Mouse (Mus musculus): ENCODE results near the gene Pikfyve. TPM values are rescaled to one million over a fixed set of nuclear protein-coding genes. Genes with fewer than 3 reads are reported as not detected.
A peak's percentile ranks its signal among the peaks of the same experiment; 100 is the strongest.
"Not testable (repeated sequence)": the region's sequence is repeated elsewhere in the genome, so short reads cannot be mapped to it uniquely, and the experiment has no call there.

Gene Pikfyve
- polyA plus RNA-seq, 1 experiment from 2014 or later, result 15.5 TPM

- DNase-seq (ENCODE audit: low spot score) (no peak), ATAC-seq (replicated peaks; ENCODE audit: low FRiP score, low TSS enrichment, low read depth) (no peak)
- H3K4me3 ChIP-seq (ENCODE audit: low read depth, low read length), result no peak overlapping the region
- WGBS, result 88% methylated on average over 2 of the region's 2 CpGs
- no peaks in the 10 kb centered on the region for H3K4me1 ChIP-seq (replicated peaks; ENCODE audit: control insufficient read depth, insufficient read depth, low read length)
- H3K27me3 ChIP-seq (replicated peaks; ENCODE audit: control insufficient read depth, insufficient read depth, low read length), result no peaks in the 10 kb centered on the region
- no peak overlapping the region for H3K4me2 ChIP-seq (ENCODE audit: low read length)
- no peaks in the 10 kb centered on the region for H3K9me3 ChIP-seq (ENCODE audit: control insufficient read depth, low read length)
- H3K9ac ChIP-seq (ENCODE audit: low read length), result no peak overlapping the region
- H3K36me3 ChIP-seq (ENCODE audit: control insufficient read depth, insufficient read depth, low read length), result peaks cover 36% of the 10 kb centered on the region
- H3K27ac ChIP-seq (ENCODE audit: low read depth), result no peak overlapping the region
Measured at GRCm38 (mm10) chr1:65227681-65228080, 41.2 kb downstream of the Pikfyve start.

- H3K9ac ChIP-seq (ENCODE audit: low read length); ATAC-seq (replicated peaks; ENCODE audit: low FRiP score, low TSS enrichment, low read depth); H3K27ac ChIP-seq (ENCODE audit: low read depth); H3K4me1 ChIP-seq (replicated peaks; ENCODE audit: control insufficient read depth, insufficient read depth, low read length); H3K4me2 ChIP-seq (ENCODE audit: low read length); H3K27me3 ChIP-seq (replicated peaks; ENCODE audit: control insufficient read depth, insufficient read depth, low read length); H3K9me3 ChIP-seq (ENCODE audit: control insufficient read depth, low read length); DNase-seq (ENCODE audit: low spot score); H3K4me3 ChIP-seq (ENCODE audit: low read depth, low read length): not testable (repeated sequence)
- 93% methylated on average over 3 of the region's 3 CpGs for WGBS
- H3K36me3 ChIP-seq (ENCODE audit: control insufficient read depth, insufficient read depth, low read length), result peaks cover 25% of the 10 kb centered on the region
Measured at GRCm38 (mm10) chr1:65229768-65230167, 43.3 kb downstream of the Pikfyve start.

GRCm38 (mm10) chr1:65230566-65230965 lies 44.1 kb downstream of the Pikfyve start:
- no peak for ATAC-seq (replicated peaks; ENCODE audit: low FRiP score, low TSS enrichment, low read depth)
- WGBS, result 97% methylated on average over 1 of the region's 1 CpGs

GRCm38 (mm10) chr1:65237712-65238111 lies 51.2 kb downstream of the Pikfyve start:
- peaks cover 24% of the 10 kb centered on the region for H3K36me3 ChIP-seq (ENCODE audit: control insufficient read depth, insufficient read depth, low read length)
- H3K4me1 ChIP-seq (replicated peaks; ENCODE audit: control insufficient read depth, insufficient read depth, low read length), result no peaks in the 10 kb centered on the region
- no peak overlapping the region for H3K4me3 ChIP-seq (ENCODE audit: low read depth, low read length)
- 72% methylated on average over 3 of the region's 3 CpGs for WGBS
- H3K9me3 ChIP-seq (ENCODE audit: control insufficient read depth, low read length), result no peaks in the 10 kb centered on the region
- DNase-seq (ENCODE audit: low spot score) (no peak), ATAC-seq (replicated peaks; ENCODE audit: low FRiP score, low TSS enrichment, low read depth) (no peak)
- no peak overlapping the region for H3K4me2 ChIP-seq (ENCODE audit: low read length)
- no peaks in the 10 kb centered on the region for H3K27me3 ChIP-seq (replicated peaks; ENCODE audit: control insufficient read depth, insufficient read depth, low read length)
- no peak overlapping the region for H3K9ac ChIP-seq (ENCODE audit: low read length)
- H3K27ac ChIP-seq (ENCODE audit: low read depth), result no peak overlapping the region

More at GRCm38 (mm10) chr1:65230566-65230965, 44.1 kb downstream of the Pikfyve start:
- no peak for DNase-seq (ENCODE audit: low spot score)
- no peaks in the 10 kb centered on the region for H3K27me3 ChIP-seq (replicated peaks; ENCODE audit: control insufficient read depth, insufficient read depth, low read length)
- peaks cover 30% of the 10 kb centered on the region for H3K36me3 ChIP-seq (ENCODE audit: control insufficient read depth, insufficient read depth, low read length)
- no peak overlapping the region for H3K4me3 ChIP-seq (ENCODE audit: low read depth, low read length)
- no peaks in the 10 kb centered on the region for H3K9me3 ChIP-seq (ENCODE audit: control insufficient read depth, low read length)
- H3K9ac ChIP-seq (ENCODE audit: low read length), result no peak overlapping the region
- no peak overlapping the region for H3K4me2 ChIP-seq (ENCODE audit: low read length)
- H3K4me1 ChIP-seq (replicated peaks; ENCODE audit: control insufficient read depth, insufficient read depth, low read length), result no peaks in the 10 kb centered on the region
- no peak overlapping the region for H3K27ac ChIP-seq (ENCODE audit: low read depth)

- Histone ChIP-seq H3K4me3 (ENCODE audit: low read depth, low read length) (no peak overlapping the region), H3K36me3 (ENCODE audit: control insufficient read depth, insufficient read depth, low read length) (peaks cover 19% of the 10 kb centered on the region), H3K27me3 (replicated peaks; ENCODE audit: control insufficient read depth, insufficient read depth, low read length) (no peaks in the 10 kb centered on the region), H3K27ac (ENCODE audit: low read depth) (no peak overlapping the region), H3K4me1 (replicated peaks; ENCODE audit: control insufficient read depth, insufficient read depth, low read length) (no peaks in the 10 kb centered on the region), H3K9ac (ENCODE audit: low read length) (no peak overlapping the region), H3K9me3 (ENCODE audit: control insufficient read depth, low read length) (no peaks in the 10 kb centered on the region), H3K4me2 (ENCODE audit: low read length) (no peak overlapping the region)
- WGBS, result 85% methylated on average over 1 of the region's 1 CpGs
- ATAC-seq (replicated peaks; ENCODE audit: low FRiP score, low TSS enrichment, low read depth) (no peak), DNase-seq (ENCODE audit: low spot score) (no peak)
Measured at GRCm38 (mm10) chr1:65245637-65246036, 59.2 kb downstream of the Pikfyve start.

- H3K4me1 ChIP-seq (replicated peaks; ENCODE audit: control insufficient read depth, insufficient read depth, low read length), result no peaks in the 10 kb centered on the region
- H3K4me2 ChIP-seq (ENCODE audit: low read length), result no peak overlapping the region
- no peak overlapping the region for H3K27ac ChIP-seq (ENCODE audit: low read depth)
- H3K4me3 ChIP-seq (ENCODE audit: low read depth, low read length), result no peak overlapping the region
- no peaks in the 10 kb centered on the region for H3K27me3 ChIP-seq (replicated peaks; ENCODE audit: control insufficient read depth, insufficient read depth, low read length)
- H3K36me3 ChIP-seq (ENCODE audit: control insufficient read depth, insufficient read depth, low read length), result no peaks in the 10 kb centered on the region
- DNase-seq (ENCODE audit: low spot score), result no peak
- WGBS, result 65% methylated on average over 3 of the region's 3 CpGs
- no peak overlapping the region for H3K9ac ChIP-seq (ENCODE audit: low read length)
- no peaks in the 10 kb centered on the region for H3K9me3 ChIP-seq (ENCODE audit: control insufficient read depth, low read length)
- ATAC-seq (replicated peaks; ENCODE audit: low FRiP score, low TSS enrichment, low read depth), result no peak
Measured at GRCm38 (mm10) chr1:65280461-65280860, 94.0 kb downstream of the Pikfyve start.

GRCm38 (mm10) chr1:65281756-65282155 lies 95.3 kb downstream of the Pikfyve start, which contains the start of gene Pth2r:
Gene Pth2r, plus strand, starts transcription at chr1:65282056.
- Histone ChIP-seq H3K9me3 (ENCODE audit: control insufficient read depth, low read length) (no peaks in the 10 kb centered on the region), H3K4me1 (replicated peaks; ENCODE audit: control insufficient read depth, insufficient read depth, low read length) (no peaks in the 10 kb centered on the region), H3K9ac (ENCODE audit: low read length) (no peak within 1 kb of the TSS), H3K36me3 (ENCODE audit: control insufficient read depth, insufficient read depth, low read length) (no peaks in the 10 kb centered on the region), H3K27me3 (replicated peaks; ENCODE audit: control insufficient read depth, insufficient read depth, low read length) (no peaks in the 10 kb centered on the region), H3K4me2 (ENCODE audit: low read length) (no peak within 1 kb of the TSS), H3K27ac (ENCODE audit: low read depth) (no peak within 1 kb of the TSS), H3K4me3 (ENCODE audit: low read depth, low read length) (no peak within 1 kb of the TSS)
- ATAC-seq (replicated peaks; ENCODE audit: low FRiP score, low TSS enrichment, low read depth) (no peak), DNase-seq (ENCODE audit: low spot score) (no peak)
- WGBS, result 84% methylated on average over 6 of the region's 6 CpGs

- no peak for ATAC-seq (replicated peaks; ENCODE audit: low FRiP score, low TSS enrichment, low read depth)
- peak; percentile 63 for DNase-seq (ENCODE audit: low spot score)
- WGBS, result 8% methylated on average over 6 of the region's 6 CpGs
- no peak overlapping the region for H3K4me2 ChIP-seq (ENCODE audit: low read length)
- no peak overlapping the region for H3K9ac ChIP-seq (ENCODE audit: low read length)
- no peak overlapping the region for H3K4me3 ChIP-seq (ENCODE audit: low read depth, low read length)
- H3K27ac ChIP-seq (ENCODE audit: low read depth), result no peak overlapping the region
- H3K27me3 ChIP-seq (replicated peaks; ENCODE audit: control insufficient read depth, insufficient read depth, low read length), result no peaks in the 10 kb centered on the region
- no peaks in the 10 kb centered on the region for H3K4me1 ChIP-seq (replicated peaks; ENCODE audit: control insufficient read depth, insufficient read depth, low read length)
- H3K9me3 ChIP-seq (ENCODE audit: control insufficient read depth, low read length), result no peaks in the 10 kb centered on the region
- H3K36me3 ChIP-seq (ENCODE audit: control insufficient read depth, insufficient read depth, low read length), result no peaks in the 10 kb centered on the region
Measured at GRCm38 (mm10) chr1:65282766-65283165, 96.3 kb downstream of the Pikfyve start.

- Histone ChIP-seq H3K4me3 (ENCODE audit: low read depth, low read length) (no peak overlapping the region), H3K27me3 (replicated peaks; ENCODE audit: control insufficient read depth, insufficient read depth, low read length) (peaks cover 19% of the 10 kb centered on the region), H3K9me3 (ENCODE audit: control insufficient read depth, low read length) (no peaks in the 10 kb centered on the region), H3K4me1 (replicated peaks; ENCODE audit: control insufficient read depth, insufficient read depth, low read length) (peaks cover 8% of the 10 kb centered on the region; the same call in 1 of the 2 replicates), H3K36me3 (ENCODE audit: control insufficient read depth, insufficient read depth, low read length) (no peaks in the 10 kb centered on the region), H3K4me2 (ENCODE audit: low read length) (no peak overlapping the region), H3K9ac (ENCODE audit: low read length) (no peak overlapping the region), H3K27ac (ENCODE audit: low read depth) (no peak overlapping the region)
- DNase-seq (ENCODE audit: low spot score), result no peak
- ATAC-seq (replicated peaks; ENCODE audit: low FRiP score, low TSS enrichment, low read depth), result no peak
- WGBS, result 51% methylated on average over 3 of the region's 3 CpGs
Measured at GRCm38 (mm10) chr1:65308476-65308875, 122.0 kb downstream of the Pikfyve start.
